Mouse (Mus musculus): Measurements from ENCODE around the gene Gm21915. TPM values are rescaled to one million over a fixed set of nuclear protein-coding genes. Genes with fewer than 3 reads are reported as not detected.

Gm21915 gene
- polyA plus RNA-seq (2014; fragmentation: Illumina TruSeq; extraction: RNeasy Lipid Tissue Mini Kit (QIAGEN cat#74804); ENCODE audit: low read depth, low replicate concordance) = not detected

GRCm38 (mm10) chr9:40670313-40670712 is at the start of gene Gm21915:
TSS of gene Gm21915 (plus strand) at chr9:40670613.

GRCm38 (mm10) chr9:40685801-40686420 is 15.5 kb downstream of the Gm21915 start, which contains the start of gene Clmp:
TSS of gene Clmp (plus strand) at chr9:40685962.

Other genes with a start within 250 kb of the Gm21915 start
- gene Gramd1b, start 139.2 kb upstream of the Gm21915 start, polyA plus RNA-seq (2014; fragmentation: Illumina TruSeq; extraction: RNeasy Lipid Tissue Mini Kit (QIAGEN cat#74804); ENCODE audit: low read depth, low replicate concordance) = 8.6 TPM
- 53.5 TPM for gene Clmp, start 15.3 kb downstream of the Gm21915 start, polyA plus RNA-seq (2014; fragmentation: Illumina TruSeq; extraction: RNeasy Lipid Tissue Mini Kit (QIAGEN cat#74804); ENCODE audit: low read depth, low replicate concordance)
- 1,069 TPM for gene Hspa8, start 130.4 kb downstream of the Gm21915 start, polyA plus RNA-seq (2014; fragmentation: Illumina TruSeq; extraction: RNeasy Lipid Tissue Mini Kit (QIAGEN cat#74804); ENCODE audit: low read depth, low replicate concordance)
- gene Bsx, start 203.5 kb downstream of the Gm21915 start, polyA plus RNA-seq (2014; fragmentation: Illumina TruSeq; extraction: RNeasy Lipid Tissue Mini Kit (QIAGEN cat#74804); ENCODE audit: low read depth, low replicate concordance) = not detected

All from sigmoid colon, adult 10 weeks (tissue).